Mouse (Mus musculus) kidney, embryonic 14.5 days (tissue): ENCODE measurements around the gene Ttc30a2. TPM values are rescaled to one million over a fixed set of nuclear protein-coding genes. Genes with fewer than 3 reads are reported as not detected.
"Not testable (repeated sequence)": the region's sequence is repeated elsewhere in the genome, so short reads cannot be mapped to it uniquely, and the experiment has no call there.

Experiments used
- ATAC-seq: fragments of 200-750 bp; cut with Nextera tagmentation; 2 replicates; pipeline ENCODE4 v1.8.0; 2017; ENCODE audit warnings: moderate number of reproducible peaks, mild to moderate bottlenecking, moderate TSS enrichment, moderate library complexity; ENCODE audit not compliant: low FRiP score, low TSS enrichment
- H3K27ac ChIP-seq: fragments of 300-500 bp; sonication (generic); 2 replicates; pipeline ENCODE4 v1.5.1; 2014; ENCODE audit warnings: low read depth, mild to moderate bottlenecking, low read length, moderate library complexity, mixed read lengths
- H3K27me3 ChIP-seq: fragments of 300-500 bp; sonication (generic); 2 replicates; pipeline ENCODE4 v1.6.1; 2014; ENCODE audit warnings: mild to moderate bottlenecking, low read length; ENCODE audit not compliant: control insufficient read depth, insufficient read depth
- H3K36me3 ChIP-seq: fragments of 300-500 bp; sonication (generic); 2 replicates; pipeline ENCODE4 v1.6.1; 2014; ENCODE audit warnings: low read length, mixed read lengths; ENCODE audit not compliant: control insufficient read depth, insufficient read depth
- H3K4me1 ChIP-seq: fragments of 300-500 bp; sonication (generic); 2 replicates; pipeline ENCODE4 v1.6.1; 2014; ENCODE audit warnings: low read length, mixed read lengths; ENCODE audit not compliant: control insufficient read depth, insufficient read depth
- H3K4me2 ChIP-seq: fragments of 300-500 bp; sonication (generic); replicated peaks from 2 replicates; pipeline ENCODE4 v1.6.1; 2014; ENCODE audit warnings: low read depth, mild to moderate bottlenecking, low read length
- H3K4me3 ChIP-seq: fragments of 300-500 bp; sonication (generic); 2 replicates; pipeline ENCODE4 v1.5.1; 2014; ENCODE audit warnings: mild to moderate bottlenecking, low read length
- H3K9ac ChIP-seq: fragments of 300-500 bp; sonication (generic); 2 replicates; pipeline ENCODE4 v1.6.1; 2014; ENCODE audit warnings: low read depth, mild to moderate bottlenecking, low read length, moderate library complexity
- H3K9me3 ChIP-seq: fragments of 300-500 bp; sonication (generic); 2 replicates; pipeline ENCODE4 v1.6.1; 2016; ENCODE audit warnings: low read length; ENCODE audit not compliant: control insufficient read depth
- WGBS: fragments of 180-500 bp; shearing (Covaris S2); extraction: QIAGEN DNeasy Blood & Tissue Kit; methylation state at CpG from one replicate; pipeline ENCODE4 v1.1.7; 2014; 5-methylcytosine and 5-hydroxymethylcytosine counted together
- polyA plus RNA-seq: library from polyadenylated mRNA; unstranded; fragments of >200 nt; fragmentation: Nextera tagmentation; extraction: Ambion mirVana; gene quantifications from 2 replicates; pipeline ENCODE4 v1.2.1, GENCODE M21; 2014

Gene Ttc30a2
- polyA plus RNA-seq, 1 experiment from 2014 or later = 0.76 TPM

DNA sequence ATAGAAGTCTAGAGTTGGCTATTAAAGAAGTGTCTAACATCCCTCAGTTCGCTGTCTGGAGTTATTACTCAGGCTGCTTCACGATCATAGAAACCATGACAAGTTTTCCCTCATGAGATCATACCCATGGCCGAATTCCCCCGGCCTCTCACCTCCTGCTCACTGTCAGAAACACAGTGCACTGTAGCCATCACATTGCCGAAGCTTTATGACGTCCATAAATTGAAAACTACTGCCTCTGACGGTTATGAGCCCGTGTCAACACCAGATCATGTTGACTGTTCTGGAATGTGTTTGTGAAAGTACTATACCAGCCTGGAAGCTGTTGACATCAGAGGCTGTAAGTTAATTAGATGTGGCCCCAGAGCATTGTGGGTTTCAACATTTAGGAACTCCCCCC, 27.3 kb downstream of the Ttc30a2 start:
- no peak for ATAC-seq
- H3K27ac ChIP-seq = no peak overlapping the region
- no peaks in the 10 kb centered on the region for H3K9me3 ChIP-seq
- no peak overlapping the region for H3K9ac ChIP-seq
- H3K36me3 ChIP-seq = no peaks in the 10 kb centered on the region
- no peaks in the 10 kb centered on the region for H3K27me3 ChIP-seq
- H3K4me3 ChIP-seq = no peak overlapping the region
- 79% methylated on average over 8 of the region's 8 CpGs for WGBS
- H3K4me2 ChIP-seq = no peak overlapping the region
- no peaks in the 10 kb centered on the region for H3K4me1 ChIP-seq

DNA sequence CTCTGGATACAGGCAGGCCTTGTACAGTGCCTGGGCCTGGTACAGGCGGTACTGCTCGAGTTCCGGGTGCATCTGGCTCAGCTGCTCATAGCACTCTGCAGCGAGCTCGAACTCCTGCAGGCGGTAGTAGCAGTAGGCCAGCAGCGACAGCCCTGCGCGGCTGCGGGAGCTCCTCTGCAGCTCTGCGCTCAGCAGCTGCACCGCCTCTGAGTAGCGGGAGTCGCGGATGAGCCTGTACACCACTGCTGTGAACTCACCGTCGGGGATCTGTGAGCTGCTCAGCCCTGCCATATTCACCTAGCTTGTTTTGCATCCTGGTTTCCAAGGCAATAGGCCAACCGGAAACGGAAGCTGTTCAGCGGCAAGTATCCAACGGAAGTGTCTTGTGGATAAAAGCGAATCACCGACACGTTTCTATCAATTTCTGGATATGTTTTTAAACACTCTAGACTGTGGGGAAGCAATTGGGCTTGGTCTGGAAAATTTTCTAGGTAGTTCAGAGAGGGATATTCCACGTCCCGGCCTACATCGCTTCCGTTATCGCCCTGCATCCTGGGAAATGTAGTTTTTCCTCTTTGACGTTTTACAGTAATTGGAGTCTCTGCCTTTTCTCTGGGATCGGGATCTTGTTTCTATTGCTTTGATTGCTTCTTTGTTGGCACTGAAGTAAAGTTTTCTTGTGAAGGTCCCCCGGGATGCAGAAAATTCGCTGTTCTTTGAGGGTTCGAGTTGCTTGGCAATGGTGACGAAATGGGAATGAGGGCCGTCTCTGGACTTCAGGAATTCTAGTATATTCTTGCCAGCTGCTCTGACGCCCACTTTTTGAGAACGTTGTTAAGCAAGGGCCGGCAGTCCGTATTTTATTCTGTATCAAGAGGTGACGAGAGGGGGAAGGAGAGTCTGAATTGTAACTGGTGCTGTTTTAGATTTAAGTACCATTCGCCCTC, 39.6 kb downstream of the Ttc30a2 start, which contains the start of gene Ttc30b:
Gene Ttc30b (minus strand): TSS at position 469 of the 947 bp plus-strand sequence.
- H3K9me3 ChIP-seq = no peaks in the 10 kb centered on the region

DNA sequence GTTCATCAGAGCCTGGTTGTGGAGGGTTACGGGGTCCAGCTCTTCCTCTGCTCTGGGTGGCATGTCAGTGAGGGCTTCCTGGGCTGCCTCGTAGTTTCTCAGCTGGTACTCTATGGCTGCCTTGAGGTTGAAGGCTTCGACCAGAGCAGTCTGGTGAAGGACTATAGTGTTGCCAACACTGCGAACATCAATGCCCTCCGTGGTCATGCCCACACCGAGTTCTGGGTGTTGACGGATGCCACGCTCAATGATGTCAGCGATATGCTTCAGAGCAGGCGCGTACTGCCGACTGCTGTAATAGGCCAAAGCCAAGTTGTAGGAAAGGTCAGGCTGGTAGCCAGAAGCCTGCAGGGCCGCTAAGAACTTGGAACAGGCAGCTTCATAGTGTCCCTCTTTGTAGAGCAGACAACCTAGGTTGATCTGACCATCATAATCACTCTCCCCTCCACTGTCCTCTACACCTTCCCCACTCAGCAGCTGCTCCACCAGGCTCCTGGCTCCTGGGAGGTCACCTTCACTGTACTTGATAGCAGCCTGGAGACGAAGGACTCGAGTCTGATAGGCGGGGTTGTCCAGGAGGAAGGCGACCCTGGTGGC, 40.4 kb downstream of the Ttc30a2 start:
- not testable (repeated sequence) for H3K4me1 ChIP-seq, H3K36me3 ChIP-seq, H3K27ac ChIP-seq, H3K27me3 ChIP-seq, H3K9me3 ChIP-seq
- peak overlapping the region; percentile 61; the same call in 1 of the 2 replicates for H3K4me3 ChIP-seq
- 68% methylated on average over 15 of the region's 17 CpGs for WGBS
- 0 out of 2 replicates have a peak overlapping the region, but pooled peaks have one; percentile 59 for H3K9ac ChIP-seq
- ATAC-seq = peak; percentile 63
- peak overlapping the region; percentile 55 for H3K4me2 ChIP-seq

More for the DNA sequence above, 39.6 kb downstream of the Ttc30a2 start, which contains the start of gene Ttc30b:
- H3K9ac ChIP-seq = peak within 1 kb of the TSS; percentile 59
- no peaks in the 10 kb centered on the region for H3K27me3 ChIP-seq
- ATAC-seq = peak; percentile 89
- H3K4me2 ChIP-seq = peak within 1 kb of the TSS; percentile 55
- H3K4me3 ChIP-seq = peak within 1 kb of the TSS; percentile 61
- H3K36me3 ChIP-seq = no peaks in the 10 kb centered on the region
- H3K27ac ChIP-seq = peak within 1 kb of the TSS; percentile 66; the same call in 1 of the 2 replicates
- WGBS = 4% methylated on average over 31 of the region's 42 CpGs
- no peaks in the 10 kb centered on the region for H3K4me1 ChIP-seq

DNA sequence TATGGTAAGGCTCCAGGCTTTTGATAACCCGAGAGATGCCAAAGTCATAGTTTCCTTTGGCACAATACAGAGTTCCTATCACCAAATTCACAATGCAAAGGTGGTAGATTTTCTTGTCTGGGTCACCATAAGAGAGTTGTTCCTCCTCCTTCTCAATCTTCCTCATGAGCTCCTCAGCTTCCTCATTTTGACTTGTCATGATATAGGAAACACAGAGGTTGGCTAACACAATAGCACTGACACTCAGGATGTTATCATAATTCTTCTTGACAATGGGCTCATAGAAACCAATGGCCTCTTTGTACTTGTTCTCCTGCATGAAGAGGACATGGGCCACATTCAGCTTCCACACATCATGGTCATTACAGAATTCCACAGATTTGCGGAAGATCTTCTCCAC, 41.3 kb downstream of the Ttc30a2 start:
- not testable (repeated sequence) for H3K4me2 ChIP-seq, H3K4me1 ChIP-seq, H3K36me3 ChIP-seq, H3K9me3 ChIP-seq, H3K4me3 ChIP-seq, ATAC-seq, H3K9ac ChIP-seq, H3K27me3 ChIP-seq, H3K27ac ChIP-seq
- 83% methylated on average over 2 of the region's 2 CpGs for WGBS

DNA sequence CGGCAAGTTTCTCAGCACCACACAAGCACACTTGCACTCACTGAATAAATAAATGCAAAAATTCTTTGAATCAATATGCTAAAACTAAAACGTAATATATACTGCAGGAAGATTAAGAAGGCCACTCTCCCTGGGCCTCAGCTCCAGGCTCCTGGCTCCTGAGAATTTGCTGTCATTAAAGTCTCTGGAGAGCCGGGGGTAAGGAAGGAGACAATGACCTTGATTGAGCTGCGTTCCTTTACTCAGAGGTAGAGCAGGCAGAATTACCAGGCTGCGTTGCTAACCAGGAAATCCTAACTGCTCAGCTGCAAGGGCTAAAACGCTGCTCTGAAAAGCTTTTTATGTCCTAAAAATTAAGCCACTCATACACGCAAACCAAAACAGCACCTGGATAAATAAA, 44.4 kb downstream of the Ttc30a2 start:
- 38% methylated on average over 7 of the region's 7 CpGs for WGBS
- Histone ChIP-seq H3K4me2 (no peak overlapping the region), H3K27ac (no peak overlapping the region), H3K4me3 (no peak overlapping the region), H3K9ac (no peak overlapping the region), H3K27me3 (no peaks in the 10 kb centered on the region), H3K9me3 (no peaks in the 10 kb centered on the region), H3K36me3 (peaks cover 6% of the 10 kb centered on the region; the same call in 1 of the 2 replicates), H3K4me1 (no peaks in the 10 kb centered on the region)
- no peak for ATAC-seq

DNA sequence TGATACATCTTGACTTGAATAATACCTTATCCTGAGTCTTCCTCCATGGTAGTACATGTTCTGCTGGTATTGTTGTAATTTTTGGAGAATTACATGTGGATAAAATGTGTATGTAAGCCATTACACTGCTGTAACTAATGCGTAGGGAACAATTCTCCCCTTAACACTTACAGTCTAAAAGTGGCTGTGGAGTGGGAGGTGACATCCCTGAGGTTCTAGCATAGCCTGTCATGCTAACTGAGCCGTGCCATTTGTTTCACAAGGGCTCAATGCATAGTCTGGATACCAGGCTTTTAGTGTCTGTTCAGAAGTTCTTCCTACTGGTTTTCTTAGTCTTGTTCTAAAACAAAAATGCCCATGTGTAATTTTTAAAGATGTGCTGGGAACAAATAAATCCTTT, 47.0 kb downstream of the Ttc30a2 start:
- Histone ChIP-seq H3K4me1 (no peaks in the 10 kb centered on the region), H3K4me2 (no peak overlapping the region), H3K36me3 (peaks cover 20% of the 10 kb centered on the region), H3K4me3 (no peak overlapping the region), H3K9ac (no peak overlapping the region), H3K9me3 (no peaks in the 10 kb centered on the region), H3K27ac (no peak overlapping the region), H3K27me3 (no peaks in the 10 kb centered on the region)
- 89% methylated on average over 2 of the region's 2 CpGs for WGBS
- no peak for ATAC-seq

DNA sequence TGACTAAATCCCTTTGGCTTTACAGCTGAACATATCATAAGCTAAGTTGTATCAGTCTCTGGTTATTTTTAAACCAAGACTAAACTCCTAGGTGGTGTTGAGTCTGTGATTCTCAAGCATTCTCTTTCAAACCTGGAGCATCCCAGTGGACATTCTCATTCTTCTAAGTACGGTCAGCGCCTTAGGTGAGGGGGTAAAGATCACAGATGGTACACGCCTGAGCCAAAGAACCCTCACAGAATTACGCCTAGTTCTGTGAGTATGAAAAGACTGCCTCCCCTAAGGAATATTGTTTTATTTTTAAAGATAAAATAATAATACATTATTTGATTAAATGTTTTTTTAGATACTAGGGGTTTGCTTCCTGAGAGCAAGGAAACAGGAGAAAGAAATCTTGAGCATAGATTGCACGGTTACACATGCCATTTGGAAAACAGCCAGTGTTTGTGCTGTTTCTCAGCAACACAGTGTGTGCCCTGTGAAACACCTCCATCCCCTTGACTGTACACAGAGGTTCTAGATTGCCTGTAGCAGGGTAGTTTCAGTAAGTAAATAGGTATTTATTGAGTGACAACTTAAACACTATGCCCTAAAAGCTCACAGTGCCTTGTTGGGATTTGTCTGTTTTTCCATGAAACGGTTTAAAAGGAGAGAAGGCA, 48.1 kb downstream of the Ttc30a2 start:
- H3K27ac ChIP-seq = no peak overlapping the region

DNA sequence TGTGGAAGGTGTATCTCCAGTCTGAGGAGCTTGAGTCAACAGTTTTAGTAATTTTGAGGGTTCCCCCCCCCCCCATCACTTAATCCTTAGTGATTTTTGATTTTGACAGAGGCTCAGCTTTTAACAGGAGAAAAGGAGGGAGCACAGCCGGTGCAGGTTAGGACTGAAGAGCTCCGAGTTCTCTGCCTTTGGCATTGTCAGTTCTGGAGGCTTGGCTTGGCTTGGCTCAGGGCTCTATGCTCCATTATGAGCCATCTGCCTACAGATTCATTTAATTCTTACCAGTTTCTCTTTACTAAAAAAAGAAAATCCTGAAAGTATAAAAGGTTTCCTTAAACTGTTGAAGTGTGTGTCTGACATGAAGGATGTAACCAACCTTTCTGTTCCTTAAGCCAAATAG, 48.8 kb downstream of the Ttc30a2 start:
- ATAC-seq = no peak
- H3K4me1 ChIP-seq = no peaks in the 10 kb centered on the region
- H3K4me2 ChIP-seq = no peak overlapping the region
- H3K9ac ChIP-seq = no peak overlapping the region
- no peak overlapping the region for H3K4me3 ChIP-seq
- peaks cover 20% of the 10 kb centered on the region for H3K36me3 ChIP-seq
- WGBS = 96% methylated on average over 2 of the region's 2 CpGs
- no peak overlapping the region for H3K27ac ChIP-seq
- H3K9me3 ChIP-seq = no peaks in the 10 kb centered on the region
- no peaks in the 10 kb centered on the region for H3K27me3 ChIP-seq

More for the DNA sequence above, 48.1 kb downstream of the Ttc30a2 start:
- 91% methylated on average over 6 of the region's 6 CpGs for WGBS
- no peaks in the 10 kb centered on the region for H3K9me3 ChIP-seq
- no peaks in the 10 kb centered on the region for H3K4me1 ChIP-seq
- no peak overlapping the region for H3K9ac ChIP-seq
- H3K27me3 ChIP-seq = no peaks in the 10 kb centered on the region
- no peak overlapping the region for H3K4me2 ChIP-seq
- H3K36me3 ChIP-seq = peaks cover 20% of the 10 kb centered on the region
- H3K4me3 ChIP-seq = no peak overlapping the region
- ATAC-seq = no peak
